ENCODE assay signal across 11 mouse cellular contexts in genomic region chr19:10323860-10324259, GRCm38 (mm10). TPM values are rescaled to one million over a fixed set of nuclear protein-coding genes. Genes with fewer than 3 reads are reported as not detected.
"Had no signal": no experiment of that assay in that cellular context is flagged by ENCODE, and none has a peak within 500 bp of the region (broad histone marks: within the 10 kb centered on the region; RNA-seq: fewer than 3 reads in every experiment).

No protein-coding gene starts in this region.

- H3K27me3 ChIP-seq: liver, embryonic 13.5 days; stomach, embryonic 15.5 days had no signal

- DNase-seq: kidney, adult 18-20 months; kidney, adult 9 months; liver, embryonic 13.5 days; lung, adult 2 months; right cerebral cortex, postnatal 25 days; spleen, adult 18-20 months; thymus, adult 18-20 months; thymus, postnatal 36 days had no signal

- H3K9ac ChIP-seq: liver, embryonic 13.5 days; midbrain, embryonic 12.5 days; stomach, embryonic 15.5 days had no signal

- H3K4me3 ChIP-seq: liver, embryonic 13.5 days; midbrain, embryonic 12.5 days; stomach, embryonic 15.5 days had no signal

- H3K36me3 ChIP-seq: liver, embryonic 13.5 days; midbrain, embryonic 12.5 days; stomach, embryonic 15.5 days had no signal

- H3K27ac ChIP-seq: liver, embryonic 13.5 days; midbrain, embryonic 12.5 days; stomach, embryonic 15.5 days had no signal

- H3K9me3 ChIP-seq: liver, embryonic 13.5 days; midbrain, embryonic 12.5 days; stomach, embryonic 15.5 days had no signal

- H3K4me2 ChIP-seq: liver, embryonic 13.5 days; midbrain, embryonic 12.5 days; stomach, embryonic 15.5 days had no signal

RNA-seq across cellular contexts. Expression of gene Dagla, which starts 19.2 kb away (rescaled TPM):
- total RNA-seq: megakaryocyte-erythroid progenitor cell, adult 5-6 weeks had no signal
